Mouse (Mus musculus) testis, adult 10 weeks (tissue): ENCODE results near the gene Tmem92. TPM values are rescaled to one million over a fixed set of nuclear protein-coding genes. Genes with fewer than 3 reads are reported as not detected.

Source experiments
- polyA plus RNA-seq: library from polyadenylated mRNA; stranded (reverse); fragments of 350-450 nt; fragmentation: Illumina TruSeq; extraction: RNeasy Lipid Tissue Mini Kit (QIAGEN cat#74804); gene quantifications from one replicate; pipeline ENCODE4 v1.2.3, GENCODE M21; 2014; ENCODE audit warnings: low read depth, low replicate concordance

The Tmem92 gene
- polyA plus RNA-seq = not detected

GRCm38 (mm10) chr11:94782603-94783002 lies at the start of gene Tmem92:
Gene Tmem92 (minus strand): TSS chr11:94782703.

GRCm38 (mm10) chr11:94741732-94742272 lies 40.7 kb downstream of the Tmem92 start, which contains the start of gene Cdc34b:
Gene Cdc34b (plus strand): TSS chr11:94741782.

Other genes starting within 250 kb of the Tmem92 start
- 1.6 TPM for gene Rsad1, start 233.4 kb downstream of the Tmem92 start, polyA plus RNA-seq
- not detected for gene Chad, start 217.7 kb downstream of the Tmem92 start, polyA plus RNA-seq
- gene Acsf2, start 180.8 kb downstream of the Tmem92 start, polyA plus RNA-seq = 4.2 TPM
- gene Lrrc59, start 152.9 kb downstream of the Tmem92 start, polyA plus RNA-seq = 63.4 TPM
- 6.7 TPM for gene Mrpl27, start 128.9 kb downstream of the Tmem92 start, polyA plus RNA-seq
- gene Eme1, start 128.7 kb downstream of the Tmem92 start, polyA plus RNA-seq = 0.90 TPM
- not detected for gene Xylt2, start 105.2 kb downstream of the Tmem92 start, polyA plus RNA-seq
- 0.13 TPM for gene Gm11541, start 78.2 kb downstream of the Tmem92 start, polyA plus RNA-seq
- gene Cdc34b, start 40.9 kb downstream of the Tmem92 start, polyA plus RNA-seq = not detected
- gene Col1a1, start 153.5 kb upstream of the Tmem92 start, polyA plus RNA-seq = 1.8 TPM
- gene Hils1, start 184.9 kb upstream of the Tmem92 start, polyA plus RNA-seq = 95.6 TPM
- gene Sgca, start 193.6 kb upstream of the Tmem92 start, polyA plus RNA-seq = 0.14 TPM
- 5.4 TPM for gene Ppp1r9b, start 208.3 kb upstream of the Tmem92 start, polyA plus RNA-seq
- not detected for gene Samd14, start 227.2 kb upstream of the Tmem92 start, polyA plus RNA-seq